8 mouse cellular contexts compared by ENCODE assay signal in genomic region chr8:69848951-69849350, GRCm38 (mm10). TPM values are rescaled to one million over a fixed set of nuclear protein-coding genes. Genes with fewer than 3 reads are reported as not detected.
DNase-seq lines count a peak whose midpoint lies in the region; TF ChIP-seq lines count a peak whose summit lies in the region.

No protein-coding gene starts in this region.

- peak; percentile 35 for DNase-seq in MEL (ENCODE audit: low read depth, low spot score)
- DNase-seq in heart, postnatal 25 days (ENCODE audit: low spot score), result peak; percentile 32
- DNase-seq in lung, postnatal 10 days, result peak; percentile 64
- no peak for DNase-seq in layer of hippocampus, postnatal 14 days (ENCODE audit: low spot score in 2 of 2)
- DNase-seq in cerebellum, postnatal 36 days, result no peak
- DNase-seq in retina, embryonic 14.5 days (ENCODE audit: low spot score), result no peak
- no peak for DNase-seq in thymus, postnatal 25 days

- no peaks in the 10 kb centered on the region for H3K9me3 ChIP-seq in MEL (replicated peaks; ENCODE audit: insufficient read depth, low read length)

- H3K4me3 ChIP-seq in MEL (ENCODE audit: control insufficient read depth in 1 of 2, insufficient read depth in 1 of 2, low read depth in 2 of 2, low read length in 2 of 2), result no peak overlapping the region
- H3K4me3 ChIP-seq in bone marrow macrophage, adult 2 months (ENCODE audit: insufficient read depth, low read length), result no peak overlapping the region

- no peaks in the 10 kb centered on the region for H3K27me3 ChIP-seq in MEL (ENCODE audit: control insufficient read depth in 1 of 2, insufficient read depth in 2 of 2, low read length in 2 of 2)

- no peak for TF ChIP-seq CTCF in MEL (IDR thresholded peaks at IDR 0.05 in 2 of 3, conservative IDR thresholded peaks at IDR 0.05 in 1 of 3; ENCODE audit: control insufficient read depth in 1 of 3, insufficient read depth in 1 of 3, low read depth in 2 of 3, low read length in 3 of 3, poor library complexity in 1 of 3, severe bottlenecking in 1 of 3)
- no peak for TF ChIP-seq CTCF in bone marrow macrophage, adult 2 months (IDR thresholded peaks at IDR 0.05; ENCODE audit: low read depth, low read length)

- intact Hi-C loops in heart, postnatal 25 days (cut with DNase I), result no loop called here

- no peak for TF ChIP-seq POLR2A in MEL (IDR thresholded peaks at IDR 0.05; ENCODE audit: control insufficient read depth in 1 of 2, insufficient read depth in 1 of 2, low read depth in 1 of 2, low read length in 2 of 2, poor library complexity in 1 of 2)
- no peak for TF ChIP-seq POLR2A in bone marrow macrophage, adult 2 months (IDR thresholded peaks at IDR 0.05; ENCODE audit: borderline replicate concordance, low read depth, low read length)

- H3K4me1 ChIP-seq in MEL (ENCODE audit: control insufficient read depth in 1 of 2, insufficient read depth in 2 of 2, low read length in 2 of 2), result peaks cover 0 to 9% of the 10 kb centered on the region in 2 experiments; a peak in 2 of 4 replicates
- peaks cover 46% of the 10 kb centered on the region for H3K4me1 ChIP-seq in bone marrow macrophage, adult 2 months (ENCODE audit: control insufficient read depth, insufficient read depth, low read length)

- no peak for TF ChIP-seq EP300 in MEL (IDR thresholded peaks at IDR 0.05; ENCODE audit: low read depth in 1 of 2, low read length in 2 of 2)

- peaks cover 0 to 6% of the 10 kb centered on the region in 2 experiments; a peak in 2 of 4 replicates for H3K36me3 ChIP-seq in MEL (ENCODE audit: control insufficient read depth in 1 of 2, insufficient read depth in 2 of 2, low read length in 2 of 2)

- no peaks in the 10 kb centered on the region for H3K79me2 ChIP-seq in MEL (ENCODE audit: control insufficient read depth, insufficient read depth, low read length, poor library complexity)

- H3K9ac ChIP-seq in MEL (ENCODE audit: control insufficient read depth, low read depth, low read length, poor library complexity, severe bottlenecking), result no peak overlapping the region

- TF ChIP-seq RAD21 in MEL (IDR thresholded peaks at IDR 0.05; ENCODE audit: low read depth, low read length), result no peak

- no peak overlapping the region for H3K27ac ChIP-seq in MEL (ENCODE audit: control insufficient read depth, low read depth, low read length)
- H3K27ac ChIP-seq in bone marrow macrophage, adult 2 months (ENCODE audit: insufficient read depth, low read depth, low read length), result peak overlapping the region; percentile 71

TF ChIP-seq in MEL, 35 proteins besides CTCF, POLR2A, EP300 and RAD21:
- TF ChIP-seq HCFC1 (IDR thresholded peaks at IDR 0.05; ENCODE audit: low read depth, low read length) (no peak), KAT2A (conservative IDR thresholded peaks at IDR 0.05; ENCODE audit: low read depth, low read length) (no peak)

RNA-seq across cellular contexts. Expression of gene Pbx4, which starts 16.7 kb away (rescaled TPM):
- total RNA-seq in MEL (2012; rRNA removed), result 7.2 and 9.3 TPM in 2 replicates
- 10 to 100 TPM in 1 of 2 experiments, not detected in 1; 15.6 TPM for polyA plus RNA-seq in MEL (2012; ENCODE audit: insufficient read depth in 1 of 2, insufficient read length in 2 of 2, low read depth in 1 of 2, low replicate concordance in 2 of 2, missing spikeins in 1 of 2)
- 7.5 and 8.0 TPM in 2 replicates for polyA plus RNA-seq in bone marrow macrophage, adult 2 months (2012; ENCODE audit: insufficient read depth, insufficient read length, missing spikeins)
- under 1 TPM in 1 of 2 experiments, not detected in 1; 0.39 TPM for total RNA-seq in heart, postnatal 25 days (2021)
- 10 to 100 TPM; 17.1 to 19.7 TPM for total RNA-seq in layer of hippocampus, postnatal 14 days (2021)

RNA-seq across cellular contexts. Expression of gene Lpar2, which starts 26.7 kb away (rescaled TPM):
- total RNA-seq in MEL (2012; rRNA removed), result 0.77 and 0.85 TPM in 2 replicates
- 1 to 10 TPM in 1 of 2 experiments, not detected in 1; 2.8 TPM for polyA plus RNA-seq in MEL (2012; ENCODE audit: insufficient read depth in 1 of 2, insufficient read length in 2 of 2, low read depth in 1 of 2, low replicate concordance in 2 of 2, missing spikeins in 1 of 2)
- 0.91 and 1.0 TPM in 2 replicates for polyA plus RNA-seq in bone marrow macrophage, adult 2 months (2012; ENCODE audit: insufficient read depth, insufficient read length, missing spikeins)
- total RNA-seq in heart, postnatal 25 days (2021), result under 1 TPM; 0.26 to 0.34 TPM
- 1 to 10 TPM in 1 of 2 experiments, under 1 TPM in 1; 0.74 to 1.0 TPM for total RNA-seq in layer of hippocampus, postnatal 14 days (2021)

RNA-seq across cellular contexts. Expression of gene Cilp2, which starts 38.5 kb away (rescaled TPM):
- total RNA-seq in MEL (2012; rRNA removed), result 0.04 TPM in 1 of 2 replicates, not detected in the other
- polyA plus RNA-seq in MEL (2012; ENCODE audit: insufficient read depth in 1 of 2, insufficient read length in 2 of 2, low read depth in 1 of 2, low replicate concordance in 2 of 2, missing spikeins in 1 of 2), result under 1 TPM in 1 of 2 experiments, not detected in 1; 0.03 TPM
- not detected in 2 replicates for polyA plus RNA-seq in bone marrow macrophage, adult 2 months (2012; ENCODE audit: insufficient read depth, insufficient read length, missing spikeins)
- 1 to 10 TPM; 2.8 to 2.9 TPM for total RNA-seq in heart, postnatal 25 days (2021)
- total RNA-seq in layer of hippocampus, postnatal 14 days (2021), result 1 to 10 TPM; 1.6 to 2.4 TPM

RNA-seq across cellular contexts. Expression of gene Gmip, which starts 40.5 kb away (rescaled TPM):
- 21.8 and 26.0 TPM in 2 replicates for total RNA-seq in MEL (2012; rRNA removed)
- 10 to 100 TPM in 1 of 2 experiments, not detected in 1; 52.4 TPM for polyA plus RNA-seq in MEL (2012; ENCODE audit: insufficient read depth in 1 of 2, insufficient read length in 2 of 2, low read depth in 1 of 2, low replicate concordance in 2 of 2, missing spikeins in 1 of 2)
- 164 and 201 TPM in 2 replicates for polyA plus RNA-seq in bone marrow macrophage, adult 2 months (2012; ENCODE audit: insufficient read depth, insufficient read length, missing spikeins)
- 1 to 10 TPM; 4.9 to 5.5 TPM for total RNA-seq in heart, postnatal 25 days (2021)
- total RNA-seq in layer of hippocampus, postnatal 14 days (2021), result 10 to 100 TPM; 19.2 to 20.5 TPM

RNA-seq across cellular contexts. Expression of gene Tssk6, which starts 53.0 kb away (rescaled TPM):
- total RNA-seq in MEL (2012; rRNA removed), result 2.1 and 3.4 TPM in 2 replicates
- 1 to 10 TPM in 1 of 2 experiments, not detected in 1; 3.8 TPM for polyA plus RNA-seq in MEL (2012; ENCODE audit: insufficient read depth in 1 of 2, insufficient read length in 2 of 2, low read depth in 1 of 2, low replicate concordance in 2 of 2, missing spikeins in 1 of 2)
- polyA plus RNA-seq in bone marrow macrophage, adult 2 months (2012; ENCODE audit: insufficient read depth, insufficient read length, missing spikeins), result 0.60 TPM in 1 of 2 replicates, not detected in the other
- total RNA-seq in heart, postnatal 25 days (2021), result under 1 TPM in 1 of 2 experiments, not detected in 1; 0.20 TPM
- total RNA-seq in layer of hippocampus, postnatal 14 days (2021), result under 1 TPM; 0.25 to 0.48 TPM

Comparison
In these comparisons a context has a peak if more than half of its experiments do, and no peak if none do; other contexts are left out.
1. DNase-seq: peak in MEL (single experiment), heart, postnatal 25 days (single experiment) and lung, postnatal 10 days (single experiment); none in layer of hippocampus, postnatal 14 days (0 of 2), cerebellum, postnatal 36 days (0 of 2), retina, embryonic 14.5 days (single experiment) and thymus, postnatal 25 days (single experiment).